Mouse (Mus musculus): Measurements from ENCODE around the gene Six3.

GRCm38 (mm10) chr17:85614011-85614721 is 758 bp downstream of the Six3 start:
- TF ChIP-seq CTCF (IDR thresholded peaks at IDR 0.05; ENCODE audit: control insufficient read depth, insufficient read depth, insufficient replicate concordance, low read depth, low read length) (no peak), POLR2A (IDR thresholded peaks at IDR 0.05; ENCODE audit: control insufficient read depth, low read depth, low read length) (no peak)

All from testis, adult 2 months (tissue).